Mouse (Mus musculus) MEL (cell line): ENCODE data around the gene Dpp9. TPM values are rescaled to one million over a fixed set of nuclear protein-coding genes. Genes with fewer than 3 reads are reported as not detected.

Experiments
- DNase-seq: peaks from one replicate; pipeline ENCODE4 v3.0.0; 2011; ENCODE audit warnings: low read depth, low spot score
- H3K27ac ChIP-seq: 2 replicates; pipeline ENCODE4 v1.5.1; 2012; ENCODE audit warnings: low read depth, mild to moderate bottlenecking, control low read depth, low read length, moderate library complexity; ENCODE audit not compliant: control insufficient read depth
- H3K27me3 ChIP-seq, 2 experiments: fragments of 150-350 bp in 1 of 2; sonication (generic) in 1 of 2; 2 replicates each; pipeline ENCODE4 v1.6.1; 2012; ENCODE audit warnings: low read length in 2 of 2, mild to moderate bottlenecking in 2 of 2, improper control_type of control experiment in 1 of 2, moderate library complexity in 1 of 2; ENCODE audit not compliant: insufficient read depth in 2 of 2, control insufficient read depth in 1 of 2
- H3K36me3 ChIP-seq, 2 experiments: 2 replicates each; pipeline ENCODE4 v1.6.1; 2012 to 2014; ENCODE audit warnings: low read length in 2 of 2, improper control_type of control experiment in 1 of 2, inconsistent platforms in 1 of 2, mild to moderate bottlenecking in 1 of 2; ENCODE audit not compliant: insufficient read depth in 2 of 2, control insufficient read depth in 1 of 2
- H3K4me1 ChIP-seq, 2 experiments: fragments of 150-350 bp in 1 of 2; sonication (generic) in 1 of 2; 2 replicates each; pipeline ENCODE4 v1.6.1; 2012; ENCODE audit warnings: low read length in 2 of 2, improper control_type of control experiment in 1 of 2, mild to moderate bottlenecking in 1 of 2; ENCODE audit not compliant: insufficient read depth in 2 of 2, control insufficient read depth in 1 of 2
- H3K4me3 ChIP-seq, 2 experiments: fragments of 150-350 bp in 1 of 2; sonication (generic) in 1 of 2; 2 replicates each; pipeline ENCODE4 v1.5.1; 2012; ENCODE audit warnings: low read depth in 2 of 2, low read length in 2 of 2, mild to moderate bottlenecking in 2 of 2, moderate library complexity in 2 of 2, control low read depth in 1 of 2, improper control_type of control experiment in 1 of 2; ENCODE audit not compliant: control insufficient read depth in 1 of 2, insufficient read depth in 1 of 2
- H3K79me2 ChIP-seq: 2 replicates; pipeline ENCODE4 v1.6.1; 2012; ENCODE audit warnings: mild to moderate bottlenecking, low read length, moderate library complexity; ENCODE audit not compliant: control insufficient read depth, poor library complexity, insufficient read depth
- H3K9ac ChIP-seq: 2 replicates; pipeline ENCODE4 v1.6.1; 2012; ENCODE audit warnings: low read depth, mild to moderate bottlenecking, control low read depth, low read length, moderate library complexity; ENCODE audit not compliant: control insufficient read depth, poor library complexity, severe bottlenecking
- H3K9me3 ChIP-seq: fragments of 150-350 bp; sonication (generic); replicated peaks from 2 replicates; pipeline ENCODE4 v1.6.1; 2012; ENCODE audit warnings: mild to moderate bottlenecking, low read length, improper control_type of control experiment, moderate library complexity; ENCODE audit not compliant: insufficient read depth
- BHLHE40 ChIP-seq: IDR thresholded peaks from 2 replicates; pipeline ENCODE4 v1.6.1; 2012; ENCODE audit warnings: low read depth, mild to moderate bottlenecking, inconsistent platforms, low read length, improper control_type of control experiment, borderline replicate concordance
- CTCF ChIP-seq, 3 experiments: IDR thresholded peaks in 2 of 3; conservative IDR thresholded peaks in 1 of 3; 2 replicates each; pipeline ENCODE4 v1.5.1; 2011 to 2012; ENCODE audit warnings: low read length in 3 of 3, low read depth in 2 of 3, mild to moderate bottlenecking in 2 of 3, improper control_type of control experiment in 1 of 3, inconsistent platforms in 1 of 3, mixed read lengths in 1 of 3, moderate library complexity in 1 of 3; ENCODE audit not compliant: control insufficient read depth in 1 of 3, insufficient read depth in 1 of 3, poor library complexity in 1 of 3, severe bottlenecking in 1 of 3
- E2F4 ChIP-seq: IDR thresholded peaks from 2 replicates; pipeline ENCODE4 v1.6.1; 2011; ENCODE audit warnings: low read depth, low read length, improper control_type of control experiment, borderline replicate concordance
- ELF1 ChIP-seq: IDR thresholded peaks from 2 replicates; pipeline ENCODE4 v1.6.1; 2014; ENCODE audit warnings: low read depth, mild to moderate bottlenecking, inconsistent platforms, low read length, improper control_type of control experiment, moderate library complexity
- ETS1 ChIP-seq: IDR thresholded peaks from 2 replicates; pipeline ENCODE4 v1.6.1; 2012; ENCODE audit warnings: low read depth, mild to moderate bottlenecking, inconsistent platforms, low read length, improper control_type of control experiment, moderate library complexity
- JUND ChIP-seq: IDR thresholded peaks from 2 replicates; pipeline ENCODE4 v1.6.1; 2011; ENCODE audit warnings: low read depth, mild to moderate bottlenecking, improper control_type of control experiment, low read length
- KAT2A ChIP-seq: conservative IDR thresholded peaks from 2 replicates; pipeline ENCODE4 v1.6.1; 2012; ENCODE audit warnings: low read depth, low read length, improper control_type of control experiment, inconsistent platforms
- MAFK ChIP-seq: IDR thresholded peaks from 2 replicates; pipeline ENCODE4 v1.6.1; 2011; ENCODE audit warnings: low read depth, mild to moderate bottlenecking, low read length, improper control_type of control experiment, borderline replicate concordance
- MAZ ChIP-seq: IDR thresholded peaks from 2 replicates; pipeline ENCODE4 v1.6.1; 2012; ENCODE audit warnings: low read depth, mild to moderate bottlenecking, inconsistent platforms, low read length, improper control_type of control experiment
- MEF2A ChIP-seq: IDR thresholded peaks from 2 replicates; pipeline ENCODE4 v1.6.1; 2014; ENCODE audit warnings: low read depth, mild to moderate bottlenecking, inconsistent platforms, low read length, improper control_type of control experiment; ENCODE audit not compliant: poor library complexity, insufficient replicate concordance, severe bottlenecking; ENCODE audit errors: extremely low read depth
- MYB ChIP-seq: IDR thresholded peaks from 2 replicates; pipeline ENCODE4 v1.6.1; 2011; ENCODE audit warnings: mild to moderate bottlenecking, low read depth, low read length, improper control_type of control experiment
- MYC ChIP-seq: IDR thresholded peaks from 2 replicates; pipeline ENCODE4 v1.6.1; 2011; ENCODE audit warnings: low read depth, mild to moderate bottlenecking, low read length, improper control_type of control experiment, moderate library complexity
- RAD21 ChIP-seq: IDR thresholded peaks from 2 replicates; pipeline ENCODE4 v1.6.1; 2011; ENCODE audit warnings: mild to moderate bottlenecking, low read depth, low read length, improper control_type of control experiment
- RCOR1 ChIP-seq: IDR thresholded peaks from 2 replicates; pipeline ENCODE4 v1.6.1; 2012; ENCODE audit warnings: low read depth, mild to moderate bottlenecking, inconsistent platforms, low read length, improper control_type of control experiment
- SMC3 ChIP-seq: IDR thresholded peaks from 2 replicates; pipeline ENCODE4 v1.6.1; 2011; ENCODE audit warnings: low read depth, low read length, improper control_type of control experiment
- USF1 ChIP-seq: IDR thresholded peaks from 2 replicates; pipeline ENCODE4 v1.6.1; 2014; ENCODE audit warnings: low read depth, mild to moderate bottlenecking, inconsistent platforms, low read length, improper control_type of control experiment, moderate library complexity
- ZNF384 ChIP-seq: IDR thresholded peaks from 2 replicates; pipeline ENCODE4 v1.6.1; 2012; ENCODE audit warnings: low read depth, mild to moderate bottlenecking, inconsistent platforms, low read length, improper control_type of control experiment
- polyA plus RNA-seq, 2 experiments: library from polyadenylated mRNA; stranded (reverse) in 1 of 2; unstranded in 1 of 2; fragments of >175 nt in 1 of 2; fragments of >200 nt in 1 of 2; gene quantifications; 2 replicates each; pipeline versions ENCODE4 v1.2.1 to v1.2.4; 2012; ENCODE audit warnings: low replicate concordance in 2 of 2, low read depth in 1 of 2; ENCODE audit not compliant: insufficient read length in 2 of 2, insufficient read depth in 1 of 2, missing spikeins in 1 of 2
- total RNA-seq: library from RNA; depleted of rRNA; stranded (reverse); fragments of 300-350 nt; gene quantifications from 2 replicates; pipeline ENCODE4 v1.2.3, GENCODE M21; 2012

The Dpp9 gene
- total and polyA plus RNA-seq, 3 experiments: 36.3 to 67.2 TPM; not detected in 1

DNA sequence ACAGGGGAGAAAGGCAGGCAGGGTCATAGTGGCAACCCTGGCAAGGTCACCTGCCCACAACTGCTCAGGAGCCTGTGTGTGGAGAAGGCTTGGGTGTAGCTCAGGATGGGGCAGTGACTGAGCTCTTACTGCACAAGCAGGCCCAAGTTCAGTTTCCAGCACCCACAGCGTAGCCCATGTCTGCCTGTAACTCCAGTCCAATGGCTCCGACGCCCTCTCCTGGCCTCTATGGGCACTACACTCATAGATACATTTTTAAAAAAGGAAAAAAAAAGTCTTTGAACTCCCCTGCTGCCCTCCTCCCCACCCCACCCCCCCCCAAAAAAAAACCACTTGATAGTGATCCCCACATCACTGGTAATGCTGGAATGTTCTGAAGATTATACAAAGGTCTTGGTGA, 17.1 kb downstream of the Dpp9 start:
- Histone ChIP-seq H3K4me1 (no peaks in the 10 kb centered on the region), H3K36me3 (no peaks in the 10 kb centered on the region; a peak in 1 of 4 replicates), H3K27me3 (no peaks in the 10 kb centered on the region), H3K9me3 (no peaks in the 10 kb centered on the region), H3K4me3 (no peak overlapping the region), H3K9ac (no peak overlapping the region), H3K79me2 (no peaks in the 10 kb centered on the region)
- DNase-seq: peak; percentile 37
- no peak for TF ChIP-seq MAZ
- TF ChIP-seq MYB: no peak
- TF ChIP-seq ETS1: no peak
- TF ChIP-seq USF1: no peak
- TF ChIP-seq BHLHE40: no peak
- peak; percentile 35; the same call in 1 of the 2 replicates for TF ChIP-seq ZNF384
- TF ChIP-seq SMC3: no peak
- peak; percentile 44 to 49 (median 46) for TF ChIP-seq CTCF (IDR thresholded peaks at IDR 0.05 in 2 of 3, conservative IDR thresholded peaks at IDR 0.05 in 1 of 3; ENCODE audit: control insufficient read depth in 1 of 3, insufficient read depth in 1 of 3, low read depth in 2 of 3, low read length in 3 of 3, poor library complexity in 1 of 3, severe bottlenecking in 1 of 3)
- no peak for TF ChIP-seq RCOR1
- TF ChIP-seq RAD21: peak; percentile 14; the same call in 1 of the 2 replicates
- no peak for TF ChIP-seq MEF2A
- TF ChIP-seq ELF1: no peak
- TF ChIP-seq JUND: no peak
- TF ChIP-seq MAFK: no peak
- TF ChIP-seq KAT2A: no peak
- TF ChIP-seq, all 39 proteins: peak for 3
- H3K27ac ChIP-seq: no peak overlapping the region

DNA sequence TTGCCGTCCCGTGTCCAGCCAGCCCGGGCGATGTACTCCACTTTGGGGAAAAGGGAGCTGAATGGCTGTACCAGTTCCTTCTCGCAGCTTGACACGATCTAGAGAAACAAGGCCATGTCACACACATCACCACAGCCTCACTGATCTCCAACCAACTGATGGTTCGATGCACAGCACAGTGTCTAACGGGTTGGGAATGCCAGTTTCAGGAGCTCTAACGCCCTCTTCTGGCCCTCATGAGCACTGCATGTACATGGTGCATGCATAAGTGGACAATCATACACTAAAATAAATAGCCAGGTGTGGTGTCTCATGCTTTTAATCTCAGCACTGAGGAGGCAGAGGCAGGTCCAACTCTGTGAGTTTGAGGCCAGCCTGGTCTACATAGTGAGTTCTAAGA, 18.1 kb downstream of the Dpp9 start:
- no peak overlapping the region for H3K4me3 ChIP-seq
- H3K36me3 ChIP-seq: no peaks in the 10 kb centered on the region; a peak in 1 of 4 replicates
- H3K9me3 ChIP-seq: no peaks in the 10 kb centered on the region
- TF ChIP-seq RAD21 (peak; percentile 21), E2F4 (no peak), SMC3 (peak; percentile 32), CTCF (IDR thresholded peaks at IDR 0.05 in 2 of 3, conservative IDR thresholded peaks at IDR 0.05 in 1 of 3; ENCODE audit: control insufficient read depth in 1 of 3, insufficient read depth in 1 of 3, low read depth in 2 of 3, low read length in 3 of 3, poor library complexity in 1 of 3, severe bottlenecking in 1 of 3) (peak; percentile 51 to 67 (median 53)), MYC (no peak)
- no peaks in the 10 kb centered on the region for H3K79me2 ChIP-seq
- no peaks in the 10 kb centered on the region for H3K27me3 ChIP-seq
- peak; percentile 37 for DNase-seq
- no peak overlapping the region for H3K9ac ChIP-seq
- no peaks in the 10 kb centered on the region for H3K4me1 ChIP-seq
- H3K27ac ChIP-seq: no peak overlapping the region
